Mouse (Mus musculus) MEL (cell line): Measurements from ENCODE around the gene Nup35. TPM values are rescaled to one million over a fixed set of nuclear protein-coding genes. Genes with fewer than 3 reads are reported as not detected.

Experiments
- DNase-seq: peaks from one replicate; pipeline ENCODE4 v3.0.0; 2011; ENCODE audit warnings: low read depth, low spot score
- H3K27ac ChIP-seq: 2 replicates; pipeline ENCODE4 v1.5.1; 2012; ENCODE audit warnings: low read depth, mild to moderate bottlenecking, control low read depth, low read length, moderate library complexity; ENCODE audit not compliant: control insufficient read depth
- H3K27me3 ChIP-seq, 2 experiments: fragments of 150-350 bp in 1 of 2; sonication (generic) in 1 of 2; 2 replicates each; pipeline ENCODE4 v1.6.1; 2012; ENCODE audit warnings: low read length in 2 of 2, mild to moderate bottlenecking in 2 of 2, improper control_type of control experiment in 1 of 2, moderate library complexity in 1 of 2; ENCODE audit not compliant: insufficient read depth in 2 of 2, control insufficient read depth in 1 of 2
- H3K36me3 ChIP-seq, 2 experiments: 2 replicates each; pipeline ENCODE4 v1.6.1; 2012 to 2014; ENCODE audit warnings: low read length in 2 of 2, improper control_type of control experiment in 1 of 2, inconsistent platforms in 1 of 2, mild to moderate bottlenecking in 1 of 2; ENCODE audit not compliant: insufficient read depth in 2 of 2, control insufficient read depth in 1 of 2
- H3K4me1 ChIP-seq, 2 experiments: fragments of 150-350 bp in 1 of 2; sonication (generic) in 1 of 2; 2 replicates each; pipeline ENCODE4 v1.6.1; 2012; ENCODE audit warnings: low read length in 2 of 2, improper control_type of control experiment in 1 of 2, mild to moderate bottlenecking in 1 of 2; ENCODE audit not compliant: insufficient read depth in 2 of 2, control insufficient read depth in 1 of 2
- H3K4me3 ChIP-seq, 2 experiments: fragments of 150-350 bp in 1 of 2; sonication (generic) in 1 of 2; 2 replicates each; pipeline ENCODE4 v1.5.1; 2012; ENCODE audit warnings: low read depth in 2 of 2, low read length in 2 of 2, mild to moderate bottlenecking in 2 of 2, moderate library complexity in 2 of 2, control low read depth in 1 of 2, improper control_type of control experiment in 1 of 2; ENCODE audit not compliant: control insufficient read depth in 1 of 2, insufficient read depth in 1 of 2
- H3K79me2 ChIP-seq: 2 replicates; pipeline ENCODE4 v1.6.1; 2012; ENCODE audit warnings: mild to moderate bottlenecking, low read length, moderate library complexity; ENCODE audit not compliant: control insufficient read depth, poor library complexity, insufficient read depth
- H3K9ac ChIP-seq: 2 replicates; pipeline ENCODE4 v1.6.1; 2012; ENCODE audit warnings: low read depth, mild to moderate bottlenecking, control low read depth, low read length, moderate library complexity; ENCODE audit not compliant: control insufficient read depth, poor library complexity, severe bottlenecking
- H3K9me3 ChIP-seq: fragments of 150-350 bp; sonication (generic); replicated peaks from 2 replicates; pipeline ENCODE4 v1.6.1; 2012; ENCODE audit warnings: mild to moderate bottlenecking, low read length, improper control_type of control experiment, moderate library complexity; ENCODE audit not compliant: insufficient read depth
- CHD1 ChIP-seq: IDR thresholded peaks from 2 replicates; pipeline ENCODE4 v1.6.1; 2012; ENCODE audit warnings: low read depth, mild to moderate bottlenecking, inconsistent platforms, low read length, improper control_type of control experiment
- CTCF ChIP-seq, 3 experiments: IDR thresholded peaks in 2 of 3; conservative IDR thresholded peaks in 1 of 3; 2 replicates each; pipeline ENCODE4 v1.5.1; 2011 to 2012; ENCODE audit warnings: low read length in 3 of 3, low read depth in 2 of 3, mild to moderate bottlenecking in 2 of 3, improper control_type of control experiment in 1 of 3, inconsistent platforms in 1 of 3, mixed read lengths in 1 of 3, moderate library complexity in 1 of 3; ENCODE audit not compliant: control insufficient read depth in 1 of 3, insufficient read depth in 1 of 3, poor library complexity in 1 of 3, severe bottlenecking in 1 of 3
- E2F4 ChIP-seq: IDR thresholded peaks from 2 replicates; pipeline ENCODE4 v1.6.1; 2011; ENCODE audit warnings: low read depth, low read length, improper control_type of control experiment, borderline replicate concordance
- ELF1 ChIP-seq: IDR thresholded peaks from 2 replicates; pipeline ENCODE4 v1.6.1; 2014; ENCODE audit warnings: low read depth, mild to moderate bottlenecking, inconsistent platforms, low read length, improper control_type of control experiment, moderate library complexity
- EP300 ChIP-seq, 2 experiments: IDR thresholded peaks; 2 replicates each; pipeline ENCODE4 v1.6.1; 2011; ENCODE audit warnings: improper control_type of control experiment in 2 of 2, low read length in 2 of 2, low read depth in 1 of 2, mild to moderate bottlenecking in 1 of 2
- ETS1 ChIP-seq: IDR thresholded peaks from 2 replicates; pipeline ENCODE4 v1.6.1; 2012; ENCODE audit warnings: low read depth, mild to moderate bottlenecking, inconsistent platforms, low read length, improper control_type of control experiment, moderate library complexity
- GABPA ChIP-seq: IDR thresholded peaks from 2 replicates; pipeline ENCODE4 v1.6.1; 2012; ENCODE audit warnings: low read depth, mild to moderate bottlenecking, inconsistent platforms, low read length, improper control_type of control experiment, moderate library complexity
- GATA1 ChIP-seq: IDR thresholded peaks from 2 replicates; pipeline ENCODE4 v1.6.1; 2011; ENCODE audit warnings: low read depth, low read length, improper control_type of control experiment
- HCFC1 ChIP-seq: IDR thresholded peaks from 2 replicates; pipeline ENCODE4 v1.6.1; 2012; ENCODE audit warnings: low read depth, mild to moderate bottlenecking, inconsistent platforms, low read length, improper control_type of control experiment, moderate library complexity
- JUND ChIP-seq: IDR thresholded peaks from 2 replicates; pipeline ENCODE4 v1.6.1; 2011; ENCODE audit warnings: low read depth, mild to moderate bottlenecking, improper control_type of control experiment, low read length
- KAT2A ChIP-seq: conservative IDR thresholded peaks from 2 replicates; pipeline ENCODE4 v1.6.1; 2012; ENCODE audit warnings: low read depth, low read length, improper control_type of control experiment, inconsistent platforms
- MAFK ChIP-seq: IDR thresholded peaks from 2 replicates; pipeline ENCODE4 v1.6.1; 2011; ENCODE audit warnings: low read depth, mild to moderate bottlenecking, low read length, improper control_type of control experiment, borderline replicate concordance
- MAX ChIP-seq: IDR thresholded peaks from 2 replicates; pipeline ENCODE4 v1.6.1; 2011; ENCODE audit warnings: low read length, improper control_type of control experiment
- MAZ ChIP-seq: IDR thresholded peaks from 2 replicates; pipeline ENCODE4 v1.6.1; 2012; ENCODE audit warnings: low read depth, mild to moderate bottlenecking, inconsistent platforms, low read length, improper control_type of control experiment
- MEF2A ChIP-seq: IDR thresholded peaks from 2 replicates; pipeline ENCODE4 v1.6.1; 2014; ENCODE audit warnings: low read depth, mild to moderate bottlenecking, inconsistent platforms, low read length, improper control_type of control experiment; ENCODE audit not compliant: poor library complexity, insufficient replicate concordance, severe bottlenecking; ENCODE audit errors: extremely low read depth
- MXI1 ChIP-seq: IDR thresholded peaks from 2 replicates; pipeline ENCODE4 v1.6.1; 2011; ENCODE audit warnings: mild to moderate bottlenecking, low read depth, low read length, improper control_type of control experiment
- MYB ChIP-seq: IDR thresholded peaks from 2 replicates; pipeline ENCODE4 v1.6.1; 2011; ENCODE audit warnings: mild to moderate bottlenecking, low read depth, low read length, improper control_type of control experiment
- NELFE ChIP-seq: IDR thresholded peaks from 2 replicates; pipeline ENCODE4 v1.6.1; 2011; ENCODE audit warnings: low read depth, low read length, improper control_type of control experiment
- NRF1 ChIP-seq: IDR thresholded peaks from 2 replicates; pipeline ENCODE4 v1.6.1; 2014; ENCODE audit warnings: low read depth, mild to moderate bottlenecking, inconsistent platforms, low read length, improper control_type of control experiment, moderate library complexity; ENCODE audit not compliant: poor library complexity, insufficient read depth, severe bottlenecking
- POLR2AphosphoS2 ChIP-seq: IDR thresholded peaks from 2 replicates; pipeline ENCODE4 v1.6.1; 2011; ENCODE audit warnings: low read length, improper control_type of control experiment
- POLR2AphosphoS5 ChIP-seq: IDR thresholded peaks from 2 replicates; pipeline ENCODE4 v1.6.1; 2012; ENCODE audit warnings: low read depth, borderline replicate concordance, mild to moderate bottlenecking, inconsistent platforms, low read length, moderate library complexity, mixed read lengths
- RCOR1 ChIP-seq: IDR thresholded peaks from 2 replicates; pipeline ENCODE4 v1.6.1; 2012; ENCODE audit warnings: low read depth, mild to moderate bottlenecking, inconsistent platforms, low read length, improper control_type of control experiment
- SIN3A ChIP-seq: IDR thresholded peaks from 2 replicates; pipeline ENCODE4 v1.6.1; 2012; ENCODE audit warnings: low read length, improper control_type of control experiment, inconsistent platforms
- SMC3 ChIP-seq: IDR thresholded peaks from 2 replicates; pipeline ENCODE4 v1.6.1; 2011; ENCODE audit warnings: low read depth, low read length, improper control_type of control experiment
- TAL1 ChIP-seq: IDR thresholded peaks from 2 replicates; pipeline ENCODE4 v1.6.1; 2012; ENCODE audit warnings: mild to moderate bottlenecking, inconsistent platforms, low read length, moderate library complexity, mixed read lengths
- TBP ChIP-seq: IDR thresholded peaks from 2 replicates; pipeline ENCODE4 v1.8.0; 2011; ENCODE audit warnings: low read depth, low read length, improper control_type of control experiment
- TCF12 ChIP-seq: IDR thresholded peaks from 2 replicates; pipeline ENCODE4 v1.6.1; 2014; ENCODE audit warnings: low read depth, mild to moderate bottlenecking, inconsistent platforms, low read length, improper control_type of control experiment, moderate library complexity
- USF1 ChIP-seq: IDR thresholded peaks from 2 replicates; pipeline ENCODE4 v1.6.1; 2014; ENCODE audit warnings: low read depth, mild to moderate bottlenecking, inconsistent platforms, low read length, improper control_type of control experiment, moderate library complexity
- USF2 ChIP-seq, 2 experiments: IDR thresholded peaks; 2 replicates each; pipeline ENCODE4 v1.6.1; 2011 to 2012; ENCODE audit warnings: improper control_type of control experiment in 2 of 2, low read length in 2 of 2, borderline replicate concordance in 1 of 2, inconsistent platforms in 1 of 2, low read depth in 1 of 2, mild to moderate bottlenecking in 1 of 2; ENCODE audit not compliant: insufficient read depth in 1 of 2
- ZC3H11A ChIP-seq: IDR thresholded peaks from 2 replicates; pipeline ENCODE4 v1.6.1; 2012; ENCODE audit warnings: low read depth, mild to moderate bottlenecking, inconsistent platforms, low read length, improper control_type of control experiment
- ZKSCAN1 ChIP-seq: IDR thresholded peaks from 2 replicates; pipeline ENCODE4 v1.6.1; 2012; ENCODE audit warnings: low read depth, mild to moderate bottlenecking, inconsistent platforms, low read length, improper control_type of control experiment, moderate library complexity
- ZMIZ1 ChIP-seq: IDR thresholded peaks from 2 replicates; pipeline ENCODE4 v1.6.1; 2012; ENCODE audit warnings: low read depth, mild to moderate bottlenecking, inconsistent platforms, low read length, improper control_type of control experiment, moderate library complexity
- ZNF384 ChIP-seq: IDR thresholded peaks from 2 replicates; pipeline ENCODE4 v1.6.1; 2012; ENCODE audit warnings: low read depth, mild to moderate bottlenecking, inconsistent platforms, low read length, improper control_type of control experiment
- polyA plus RNA-seq, 2 experiments: library from polyadenylated mRNA; stranded (reverse) in 1 of 2; unstranded in 1 of 2; fragments of >175 nt in 1 of 2; fragments of >200 nt in 1 of 2; gene quantifications; 2 replicates each; pipeline versions ENCODE4 v1.2.1 to v1.2.4; 2012; ENCODE audit warnings: low replicate concordance in 2 of 2, low read depth in 1 of 2; ENCODE audit not compliant: insufficient read length in 2 of 2, insufficient read depth in 1 of 2, missing spikeins in 1 of 2
- total RNA-seq: library from RNA; depleted of rRNA; stranded (reverse); fragments of 300-350 nt; gene quantifications from 2 replicates; pipeline ENCODE4 v1.2.3, GENCODE M21; 2012

The Nup35 gene
- total and polyA plus RNA-seq, 3 experiments: 36.1 to 51.5 TPM; not detected in 1

- TF ChIP-seq ZKSCAN1 (no peak), USF1 (peak; percentile 88), MYB (no peak), ZC3H11A (no peak), HCFC1 (no peak), POLR2AphosphoS2 (no peak), SMC3 (no peak), CHD1 (no peak), NELFE (no peak), MXI1 (no peak; the same call in 1 of the 2 replicates), SIN3A (no peak), TCF12 (peak; percentile 92), KAT2A (no peak), CTCF (IDR thresholded peaks at IDR 0.05 in 2 of 3, conservative IDR thresholded peaks at IDR 0.05 in 1 of 3; ENCODE audit: control insufficient read depth in 1 of 3, insufficient read depth in 1 of 3, low read depth in 2 of 3, low read length in 3 of 3, poor library complexity in 1 of 3, severe bottlenecking in 1 of 3) (no peak), POLR2AphosphoS5 (no peak), ELF1 (no peak), USF2 (IDR thresholded peaks at IDR 0.05; ENCODE audit: borderline replicate concordance in 1 of 2, insufficient read depth in 1 of 2, low read depth in 1 of 2, low read length in 2 of 2) (peak in 1 of 2 experiments; percentile 60; a peak in 1 of 4 replicates), MAFK (peak; percentile 57; the same call in 1 of the 2 replicates), MAZ (no peak), GABPA (peak; percentile 85), GATA1 (peak; percentile 79), MAX (no peak), TBP (no peak), MEF2A (no peak), E2F4 (no peak), ZMIZ1 (no peak), ETS1 (peak; percentile 82), EP300 (IDR thresholded peaks at IDR 0.05; ENCODE audit: low read depth in 1 of 2, low read length in 2 of 2) (peak; percentile 72 to 83), NRF1 (no peak), TAL1 (peak; percentile 36; the same call in 1 of the 2 replicates), RCOR1 (peak; percentile 72; the same call in 1 of the 2 replicates), ZNF384 (no peak), JUND (no peak)
- TF ChIP-seq, all 39 proteins: peak for 10
- Histone ChIP-seq H3K4me1 (peaks cover 6 to 7% of the 10 kb centered on the region in 2 experiments; a peak in 3 of 4 replicates), H3K9ac (no peak overlapping the region), H3K27ac (no peak overlapping the region), H3K4me3 (no peak overlapping the region), H3K27me3 (peaks cover 0 to 1% of the 10 kb centered on the region in 2 experiments; a peak in 3 of 4 replicates), H3K36me3 (peaks cover 0 to 2% of the 10 kb centered on the region in 2 experiments; a peak in 1 of 4 replicates), H3K79me2 (no peaks in the 10 kb centered on the region), H3K9me3 (no peaks in the 10 kb centered on the region)
- DNase-seq: peak; percentile 70
These were observed 20.1 kb upstream of the Nup35 start for GRCm38 (mm10) chr2:80596960-80597359.
